16 mouse cellular contexts compared by ENCODE assay signal in genomic region chr10:122402270-122402669, GRCm38 (mm10). TPM values are rescaled to one million over a fixed set of nuclear protein-coding genes. Genes with fewer than 3 reads are reported as not detected.
"Had no signal": no experiment of that assay in that cellular context is flagged by ENCODE, and none has a peak within 500 bp of the region (broad histone marks: within the 10 kb centered on the region; RNA-seq: fewer than 3 reads in every experiment).

No protein-coding gene starts in this region.

- ATAC-seq: hindbrain, postnatal 0 days; intestine, embryonic 15.5 days; intestine, postnatal 0 days had no signal

- DNase-seq: gastrocnemius, postnatal 14 days; gastrocnemius, postnatal 36 days; heart, adult 18-20 months; heart, postnatal 14 days; heart, postnatal 36 days; kidney, adult 18-20 months; kidney, adult 8-10 months; kidney, postnatal 10 days; kidney, postnatal 25 days; kidney, postnatal 4 days; liver; liver, embryonic 13.5 days had no signal

RNA-seq across cellular contexts. Expression of gene Avpr1a, which starts 46.0 kb away (rescaled TPM):
- total RNA-seq: hematopoietic stem cell, adult 5-6 weeks had no signal
